Mouse (Mus musculus) testis, adult 2 months (tissue): ENCODE results near the gene Dapk2. TPM values are rescaled to one million over a fixed set of nuclear protein-coding genes. Genes with fewer than 3 reads are reported as not detected.

Experiments used
- H3K27ac ChIP-seq: fragments of 200-500 bp; 2 replicates; pipeline ENCODE4 v1.5.1; 2012; ENCODE audit warnings: low read depth, low read length; ENCODE audit not compliant: control insufficient read depth, insufficient read depth
- H3K27me3 ChIP-seq: fragments of 200-500 bp; 2 replicates; pipeline ENCODE4 v1.6.1; 2012; ENCODE audit warnings: mild to moderate bottlenecking, low read length, moderate library complexity; ENCODE audit not compliant: control insufficient read depth, insufficient read depth
- H3K36me3 ChIP-seq: fragments of 200-500 bp; 2 replicates; pipeline ENCODE4 v1.6.1; 2012; ENCODE audit warnings: mild to moderate bottlenecking, low read length; ENCODE audit not compliant: control insufficient read depth, insufficient read depth
- H3K4me1 ChIP-seq: fragments of 200-500 bp; 2 replicates; pipeline ENCODE4 v1.6.1; 2012; ENCODE audit warnings: low read length; ENCODE audit not compliant: control insufficient read depth, insufficient read depth
- H3K4me3 ChIP-seq: fragments of 200-500 bp; 2 replicates; pipeline ENCODE4 v1.5.1; 2012; ENCODE audit warnings: low read depth, mild to moderate bottlenecking, low read length, moderate library complexity, mixed read lengths; ENCODE audit not compliant: control insufficient read depth
- CTCF ChIP-seq: fragments of 200-500 bp; IDR thresholded peaks from 2 replicates; pipeline ENCODE4 v1.5.1; 2012; ENCODE audit warnings: low read depth, mild to moderate bottlenecking, inconsistent platforms, low read length, moderate library complexity; ENCODE audit not compliant: control insufficient read depth, insufficient read depth, insufficient replicate concordance
- POLR2A ChIP-seq: fragments of 200-500 bp; IDR thresholded peaks from 2 replicates; pipeline ENCODE4 v1.6.1; 2012; ENCODE audit warnings: low read depth, mild to moderate bottlenecking, inconsistent platforms, low read length, moderate library complexity; ENCODE audit not compliant: control insufficient read depth
- polyA plus RNA-seq: library from polyadenylated mRNA; depleted of rRNA; stranded (reverse); fragments of >200 nt; gene quantifications from 2 replicates; pipeline ENCODE4 v1.2.3, GENCODE M21; 2012

Dapk2 gene
- polyA plus RNA-seq, 1 experiment: 0.67 TPM

- Histone ChIP-seq H3K27ac (no peak overlapping the region), H3K36me3 (no peaks in the 10 kb centered on the region), H3K4me1 (no peaks in the 10 kb centered on the region), H3K4me3 (no peak overlapping the region), H3K27me3 (no peaks in the 10 kb centered on the region)
- no peak for TF ChIP-seq POLR2A
- TF ChIP-seq CTCF: no peak
Measured at GRCm38 (mm10) chr9:66237742-66238141, 79.7 kb downstream of the Dapk2 start.

- TF ChIP-seq POLR2A: no peak
- TF ChIP-seq CTCF: no peak
- Histone ChIP-seq H3K4me1 (no peaks in the 10 kb centered on the region), H3K27ac (no peak overlapping the region), H3K36me3 (no peaks in the 10 kb centered on the region), H3K27me3 (no peaks in the 10 kb centered on the region), H3K4me3 (no peak overlapping the region)
Measured at GRCm38 (mm10) chr9:66239173-66239572, 81.2 kb downstream of the Dapk2 start.

- Histone ChIP-seq H3K4me1 (no peaks in the 10 kb centered on the region), H3K27me3 (no peaks in the 10 kb centered on the region), H3K4me3 (no peak overlapping the region), H3K27ac (no peak overlapping the region), H3K36me3 (no peaks in the 10 kb centered on the region)
- TF ChIP-seq POLR2A: no peak
- TF ChIP-seq CTCF: no peak
Measured at GRCm38 (mm10) chr9:66239691-66240090, 81.7 kb downstream of the Dapk2 start.

GRCm38 (mm10) chr9:66240493-66240892 lies 82.5 kb downstream of the Dapk2 start:
- H3K4me3 ChIP-seq: no peak overlapping the region
- H3K4me1 ChIP-seq: no peaks in the 10 kb centered on the region; the same call in 1 of the 2 replicates
- H3K27ac ChIP-seq: no peak overlapping the region
- no peaks in the 10 kb centered on the region for H3K27me3 ChIP-seq
- no peaks in the 10 kb centered on the region for H3K36me3 ChIP-seq
- TF ChIP-seq POLR2A (no peak), CTCF (no peak)

- Histone ChIP-seq H3K4me1 (no peaks in the 10 kb centered on the region; the same call in 1 of the 2 replicates), H3K27ac (no peak overlapping the region), H3K36me3 (no peaks in the 10 kb centered on the region), H3K4me3 (no peak overlapping the region), H3K27me3 (no peaks in the 10 kb centered on the region)
- TF ChIP-seq POLR2A: no peak
- no peak for TF ChIP-seq CTCF
Measured at GRCm38 (mm10) chr9:66240991-66241390, 83.0 kb downstream of the Dapk2 start.

GRCm38 (mm10) chr9:66241722-66242121 lies 83.7 kb downstream of the Dapk2 start:
- H3K4me3 ChIP-seq: no peak overlapping the region
- no peak overlapping the region for H3K27ac ChIP-seq
- no peak for TF ChIP-seq POLR2A
- no peak for TF ChIP-seq CTCF
- H3K4me1 ChIP-seq: no peaks in the 10 kb centered on the region; the same call in 1 of the 2 replicates
- no peaks in the 10 kb centered on the region for H3K27me3 ChIP-seq
- no peaks in the 10 kb centered on the region for H3K36me3 ChIP-seq

GRCm38 (mm10) chr9:66243240-66243639 lies 85.2 kb downstream of the Dapk2 start:
- no peak overlapping the region for H3K27ac ChIP-seq
- no peaks in the 10 kb centered on the region for H3K27me3 ChIP-seq
- peak overlapping the region; percentile 6; the same call in 1 of the 2 replicates for H3K4me3 ChIP-seq
- no peaks in the 10 kb centered on the region for H3K36me3 ChIP-seq
- TF ChIP-seq POLR2A: no peak
- TF ChIP-seq CTCF: 0 out of 2 replicates have a peak, but pooled peaks have one; percentile 9
- no peaks in the 10 kb centered on the region; the same call in 1 of the 2 replicates for H3K4me1 ChIP-seq

- Histone ChIP-seq H3K36me3 (no peaks in the 10 kb centered on the region), H3K27me3 (no peaks in the 10 kb centered on the region), H3K4me1 (no peaks in the 10 kb centered on the region; the same call in 1 of the 2 replicates), H3K4me3 (no peak overlapping the region), H3K27ac (no peak overlapping the region)
- TF ChIP-seq CTCF (no peak), POLR2A (no peak)
Measured at GRCm38 (mm10) chr9:66244079-66244478, 86.1 kb downstream of the Dapk2 start.
